Mouse (Mus musculus): Measurements from ENCODE around the gene 1700025C18Rik.

The 1700025C18Rik gene

DNA sequence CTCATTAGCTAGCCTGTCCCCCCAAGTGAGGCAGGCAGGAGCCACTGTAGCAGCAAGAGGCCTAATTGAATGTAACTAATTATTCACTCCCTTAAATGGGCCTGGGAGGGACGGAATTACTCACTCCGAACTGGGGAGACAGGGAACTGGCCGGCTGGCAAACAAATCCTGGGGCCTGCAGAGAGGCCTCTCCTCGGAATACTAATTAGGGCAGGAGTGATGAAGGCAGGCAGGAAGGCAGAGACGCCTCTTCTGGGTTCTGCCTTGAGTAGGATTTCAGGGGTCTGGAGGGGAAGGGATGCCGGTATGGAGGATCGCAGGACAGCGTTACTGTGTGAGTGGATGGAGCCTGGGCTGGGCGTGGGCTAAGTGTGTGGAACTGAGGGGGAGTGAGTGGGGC lies 13.5 kb downstream of the 1700025C18Rik start:
- DNase-seq (ENCODE audit: low read depth): no peak

DNA sequence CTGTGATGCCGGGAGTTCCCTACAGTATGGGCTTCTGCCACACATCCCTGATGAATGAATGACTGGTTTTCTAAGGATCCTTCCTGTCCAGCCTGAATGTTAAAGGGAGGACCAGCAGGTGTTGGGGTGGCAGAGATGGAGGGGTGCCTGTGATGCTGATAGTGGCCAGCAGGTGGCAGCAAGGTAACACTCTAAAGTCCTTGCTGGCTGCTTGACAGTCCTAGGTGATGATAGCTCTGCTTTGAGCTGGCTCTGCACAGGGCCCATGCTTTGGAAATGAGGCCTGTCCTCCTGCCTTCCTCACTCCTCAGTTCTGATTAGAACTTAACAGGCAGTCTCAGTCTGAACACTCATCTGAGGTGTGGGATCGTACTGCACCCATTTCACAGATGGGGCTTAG lies 15.6 kb downstream of the 1700025C18Rik start:
- peak; percentile 79 for DNase-seq (ENCODE audit: low read depth)

DNA sequence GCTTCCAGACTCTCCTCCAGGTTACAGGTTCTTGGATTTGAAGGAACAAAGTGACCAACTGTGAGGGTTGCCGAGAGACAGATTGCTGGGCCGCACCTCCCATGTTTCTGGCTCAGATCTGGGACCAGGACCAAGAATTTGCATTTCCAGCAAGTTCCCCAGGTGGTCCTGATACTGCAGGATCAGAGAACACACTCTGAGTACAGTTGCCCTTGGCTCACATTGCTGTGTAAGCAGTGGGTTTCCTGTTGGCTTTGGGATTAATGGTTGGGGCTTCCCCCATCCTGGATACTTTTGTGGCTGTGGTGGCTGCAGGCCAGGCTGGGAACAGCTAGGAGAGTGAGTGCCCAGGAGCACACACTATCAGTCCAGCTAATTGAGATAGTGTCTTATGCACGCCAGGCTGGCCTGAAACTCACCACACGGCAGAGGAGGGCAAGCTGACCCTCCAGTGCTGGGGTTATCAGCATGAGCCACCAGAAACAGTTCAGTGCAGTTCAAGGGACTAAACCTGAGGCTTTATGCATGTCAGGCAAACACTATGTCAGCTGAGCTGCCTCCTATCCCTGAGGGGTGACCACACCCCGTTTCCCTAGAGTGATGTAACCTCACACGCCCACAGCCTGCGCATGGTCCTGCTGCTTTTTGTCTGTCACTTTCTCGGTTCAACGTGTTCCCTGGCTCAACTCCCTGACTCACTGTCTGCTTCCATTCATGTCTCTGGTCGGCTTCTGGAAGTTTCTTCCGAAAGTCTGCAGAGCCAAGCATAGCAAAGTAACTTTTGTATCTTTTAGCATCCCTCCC lies 16.3 kb downstream of the 1700025C18Rik start:
- DNase-seq (ENCODE audit: low read depth): no peak

DNA sequence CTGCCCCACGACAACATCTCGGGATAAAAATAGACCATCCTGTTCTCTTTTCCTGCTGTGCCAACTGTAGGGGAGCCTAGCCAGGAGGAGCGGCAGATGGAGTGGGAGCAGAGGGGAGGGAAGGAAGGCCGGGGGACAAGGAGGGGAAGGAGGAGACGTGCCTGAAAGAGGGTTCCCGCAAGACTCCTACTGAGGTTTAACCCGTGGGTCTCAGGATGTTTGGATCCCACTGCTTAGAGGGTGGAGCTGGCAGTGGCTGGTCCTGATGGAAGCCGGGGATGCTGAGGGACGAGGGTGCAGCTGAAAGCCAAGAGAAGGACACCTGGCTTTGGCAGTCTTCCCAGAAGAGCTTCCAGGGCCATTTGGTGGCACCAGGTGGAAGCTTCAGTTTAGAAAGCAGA lies 17.2 kb downstream of the 1700025C18Rik start:
- DNase-seq (ENCODE audit: low read depth): no peak

DNA sequence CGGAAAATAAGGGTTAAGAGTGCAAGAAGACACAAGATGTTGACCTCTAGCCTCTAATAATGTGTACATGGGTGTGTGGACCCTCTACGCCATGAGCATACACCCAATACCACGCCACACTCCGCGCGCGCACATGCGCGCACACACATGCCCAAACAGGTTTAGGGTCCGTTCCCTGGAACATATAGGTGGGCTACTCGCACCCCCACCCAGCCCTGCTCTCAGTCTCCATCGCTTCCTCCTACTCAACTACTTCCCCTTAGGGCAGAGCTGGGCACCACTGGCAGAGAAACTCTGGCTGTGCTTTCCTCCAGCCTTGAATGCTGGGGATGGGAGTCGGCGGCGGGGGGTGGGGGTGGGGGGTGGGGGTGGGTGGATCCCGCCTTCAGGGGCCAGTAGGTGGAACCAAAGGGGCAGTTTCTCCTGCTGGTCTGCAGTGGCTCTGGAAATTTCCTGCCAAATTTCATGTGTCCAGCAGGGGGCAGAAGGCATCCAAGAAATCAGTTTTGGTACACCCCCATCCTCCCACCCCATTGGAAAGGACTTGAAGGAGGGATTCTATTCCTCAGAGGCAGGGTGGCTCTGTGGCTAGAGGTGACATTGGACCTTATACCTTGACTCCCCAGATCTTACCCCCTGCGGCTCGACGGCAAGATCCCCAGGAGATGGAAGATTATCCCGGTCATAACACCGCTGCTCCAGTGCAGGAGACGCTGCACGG lies 20.3 kb downstream of the 1700025C18Rik start:
- DNase-seq (ENCODE audit: low read depth): peak; percentile 53

DNA sequence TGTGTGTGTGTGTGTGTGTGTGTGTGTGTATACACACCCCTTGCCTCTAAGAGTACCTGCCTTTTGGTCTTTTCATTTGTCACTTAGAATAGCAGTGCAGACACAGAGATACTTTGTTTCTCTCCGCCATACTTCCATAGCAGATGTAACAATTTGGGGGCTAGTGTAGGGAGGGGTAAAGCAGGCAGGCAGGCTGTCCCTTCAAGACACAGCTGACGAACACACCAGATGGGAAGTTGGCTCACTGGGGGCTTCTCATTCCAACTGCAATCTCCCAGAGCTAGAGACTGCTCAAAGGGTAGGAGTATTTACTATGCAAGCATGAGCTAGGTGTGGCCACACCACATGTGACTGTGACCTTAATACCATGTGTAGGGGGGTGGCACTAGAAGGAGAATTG lies 21.7 kb downstream of the 1700025C18Rik start:
- DNase-seq (ENCODE audit: low read depth): no peak

DNA sequence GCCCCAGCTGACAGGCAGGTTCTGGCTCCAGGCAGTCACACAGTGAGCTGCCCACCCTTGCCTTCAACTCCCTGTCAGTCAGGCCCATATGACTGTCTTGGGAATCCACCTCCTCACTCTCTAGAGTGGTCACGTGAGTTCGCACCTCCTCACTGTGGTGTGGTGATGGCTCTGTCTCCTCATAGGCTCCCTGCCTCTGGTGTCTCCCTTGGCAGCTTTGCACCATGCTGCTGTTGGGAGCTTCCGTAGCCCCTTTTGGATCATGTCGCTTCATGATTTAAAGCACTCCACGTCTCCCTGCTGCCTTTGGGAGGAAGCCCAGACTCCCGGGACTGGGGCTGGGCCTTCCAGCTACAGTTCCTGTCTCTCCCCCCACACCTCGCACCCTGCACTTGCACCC lies 26.1 kb downstream of the 1700025C18Rik start:
- DNase-seq (ENCODE audit: low read depth): no peak

DNA sequence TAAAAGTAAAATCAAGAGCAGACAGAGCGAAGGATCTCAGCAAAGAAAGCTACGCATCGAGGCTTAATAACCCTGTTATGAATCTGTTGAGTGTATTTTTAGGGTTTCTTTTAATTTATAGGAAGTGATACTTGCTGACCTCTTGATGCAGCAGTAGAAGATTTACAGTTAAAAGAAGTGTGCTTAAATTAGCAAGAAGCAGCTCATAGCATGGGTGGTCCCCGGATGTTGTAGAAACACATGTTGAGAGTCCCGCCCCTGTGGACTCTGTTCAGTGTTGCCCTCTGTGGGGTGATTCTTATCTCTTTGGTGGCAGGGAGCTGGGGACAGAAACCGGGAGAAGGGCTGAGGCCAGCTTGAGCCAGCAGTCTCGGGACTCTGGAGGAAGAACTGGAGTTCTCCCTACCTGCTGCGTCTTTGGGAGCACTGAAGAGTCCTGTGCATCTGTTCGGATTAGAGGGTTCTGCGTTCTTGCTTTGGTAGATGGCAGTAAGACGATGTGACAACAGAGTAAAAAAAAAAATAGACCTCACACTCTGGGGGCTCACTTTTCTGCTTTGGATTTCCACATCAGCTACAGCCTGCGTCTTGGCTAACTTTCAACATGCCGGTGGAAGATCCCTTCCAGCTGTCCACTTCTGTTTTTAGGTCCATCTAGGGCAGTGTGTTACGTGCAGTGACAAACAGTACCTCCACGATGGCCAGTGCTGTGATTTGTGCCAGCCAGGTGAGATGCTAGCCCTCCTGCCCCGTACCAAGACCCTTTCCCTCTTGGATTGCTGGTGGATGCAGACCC lies 28.7 kb downstream of the 1700025C18Rik start:
- DNase-seq (ENCODE audit: low read depth): no peak

DNA sequence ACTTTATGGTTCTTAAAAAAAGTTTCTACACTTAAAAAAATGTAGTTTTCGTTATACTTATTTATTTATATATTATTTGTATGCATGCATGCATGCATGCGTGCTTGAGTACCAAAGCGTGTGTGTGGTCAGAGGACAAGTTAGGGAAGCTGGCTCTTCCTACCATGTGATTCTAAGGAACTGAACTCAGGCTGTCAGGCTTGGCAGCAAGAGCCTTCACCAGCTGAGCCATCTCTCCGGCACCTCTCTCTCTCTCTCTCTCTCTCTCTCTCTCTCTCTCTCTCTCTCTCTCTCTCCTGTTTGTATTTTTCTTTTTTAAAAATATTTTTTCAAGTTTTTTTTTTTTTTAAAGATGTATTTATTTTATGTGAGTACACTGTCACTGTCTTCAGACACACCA lies 30.6 kb downstream of the 1700025C18Rik start:
- no peak for DNase-seq (ENCODE audit: low read depth)

DNA sequence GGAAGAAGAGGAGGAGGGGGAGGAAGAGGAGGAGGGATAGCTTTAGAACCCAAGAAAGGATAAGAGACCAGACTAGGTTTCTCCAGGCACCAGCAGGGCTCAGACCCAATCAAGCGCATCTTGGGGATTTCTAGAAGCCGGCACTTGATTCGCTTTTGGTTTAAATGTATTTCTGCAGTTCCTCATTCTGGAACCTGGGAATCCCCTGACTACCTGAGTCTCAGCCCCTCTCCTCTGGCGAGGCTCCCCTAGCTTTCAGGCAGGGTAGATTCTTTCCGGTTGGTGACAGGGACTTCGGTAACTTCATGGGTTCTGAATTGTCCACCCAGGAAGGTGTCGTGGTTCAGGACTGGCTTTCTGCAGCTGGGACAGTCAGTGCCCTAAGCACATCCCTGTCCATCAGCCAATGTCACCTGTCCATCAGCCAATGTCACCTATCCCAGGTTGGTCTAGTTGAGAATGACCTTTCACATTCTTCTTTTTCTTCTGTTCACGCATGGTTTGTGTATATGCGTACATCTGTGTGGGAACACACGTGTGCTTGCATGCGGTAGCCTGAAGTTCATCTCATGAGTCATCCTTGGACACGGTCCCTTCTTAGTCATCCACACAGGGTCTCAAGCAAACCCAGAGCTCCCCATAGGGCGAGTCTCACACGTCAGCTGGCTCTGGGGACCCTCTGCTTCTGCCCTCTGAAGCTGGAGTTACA lies 34.0 kb downstream of the 1700025C18Rik start:
- peak; percentile 28 for DNase-seq (ENCODE audit: low read depth)

DNA sequence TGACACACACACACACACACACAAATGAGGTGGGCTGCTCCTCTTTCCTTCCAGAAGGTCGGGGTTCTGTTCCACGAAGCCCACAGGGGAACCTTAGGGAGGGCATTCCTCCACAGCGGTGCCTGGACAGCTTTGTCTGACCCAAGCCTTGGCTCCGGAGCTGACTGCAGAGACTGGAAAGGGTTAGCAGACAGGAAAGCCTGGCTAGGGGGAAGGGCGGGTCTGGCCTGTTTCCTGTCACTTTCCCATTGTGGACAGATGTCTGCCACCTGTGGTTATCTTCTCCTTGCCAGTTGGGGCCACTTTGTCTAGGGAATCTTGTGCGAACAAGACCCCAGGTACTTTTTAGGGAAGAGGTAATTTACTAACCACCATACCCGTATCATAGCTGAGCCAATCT lies 34.6 kb downstream of the 1700025C18Rik start:
- DNase-seq (ENCODE audit: low read depth): peak; percentile 13

DNA sequence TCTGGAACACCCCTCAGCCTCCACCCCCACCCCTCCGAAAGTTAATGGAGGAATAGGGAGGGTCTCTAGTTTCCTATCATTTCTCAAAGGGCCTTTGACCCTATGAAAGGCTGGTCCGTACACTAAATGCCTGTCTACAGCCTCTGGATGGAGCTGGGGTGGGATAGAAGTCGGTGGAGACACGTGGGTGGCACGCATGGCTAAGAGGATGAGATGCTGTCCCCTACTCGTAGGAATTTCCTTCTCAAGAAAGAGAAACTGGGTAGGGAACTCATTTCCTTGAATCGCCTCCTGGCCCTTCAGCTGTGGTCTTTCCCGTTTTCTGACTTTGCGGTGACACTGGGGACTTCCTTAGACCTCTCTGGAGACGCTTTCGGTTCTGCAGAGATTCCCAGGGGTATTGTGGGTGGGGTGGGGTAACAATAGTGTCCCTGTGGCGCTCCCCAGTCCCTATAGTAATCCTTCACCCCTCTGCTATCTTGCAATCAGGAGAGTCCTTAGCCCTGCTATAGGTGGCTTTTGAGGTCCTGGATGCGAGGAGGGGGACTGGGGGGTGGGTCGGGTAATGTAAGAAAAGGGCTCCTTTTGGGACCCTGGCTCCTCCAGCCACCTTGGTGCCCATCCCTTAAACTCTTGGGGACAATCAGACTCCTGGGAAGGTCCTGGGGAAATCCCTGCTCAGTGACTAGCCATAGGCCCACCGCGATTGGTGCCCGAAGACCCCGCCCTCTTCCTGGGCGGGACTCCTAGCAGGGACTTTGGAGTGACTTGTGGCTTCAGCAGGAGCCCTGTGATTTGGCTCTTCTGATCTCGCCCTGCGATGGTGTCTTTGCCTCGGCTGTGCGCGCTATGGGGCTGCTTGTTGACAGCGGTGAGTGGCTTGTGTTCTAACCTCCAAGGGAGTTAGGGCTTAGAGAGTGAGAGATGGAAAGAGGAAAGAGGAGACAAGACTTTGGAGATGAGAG lies 35.4 kb downstream of the 1700025C18Rik start, which contains the start of gene Cd40:
Gene Cd40 (plus strand): TSS at position 740 of the 965 bp plus-strand sequence.
- DNase-seq (ENCODE audit: low read depth): peak; percentile 68

DNA sequence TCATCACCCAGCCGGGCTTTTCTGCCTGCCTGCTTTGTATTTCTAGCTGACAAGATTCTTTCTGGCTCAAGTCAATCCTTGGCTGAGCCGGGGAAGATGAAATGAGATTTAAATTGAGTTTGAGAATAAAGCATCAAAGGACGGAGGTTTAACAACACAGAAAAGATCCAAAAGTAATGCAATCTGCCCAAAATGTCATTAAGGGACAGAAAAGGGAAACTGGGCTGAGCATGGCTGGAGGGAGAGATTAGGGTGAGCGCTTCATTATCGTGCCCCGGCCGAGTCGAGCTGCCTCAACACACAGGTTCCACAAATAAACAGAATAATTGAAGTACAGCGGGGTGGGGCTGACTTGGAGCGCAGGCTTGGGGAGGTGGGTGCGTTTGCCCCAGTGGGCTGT lies 39.0 kb downstream of the 1700025C18Rik start:
- DNase-seq (ENCODE audit: low read depth): no peak

DNA sequence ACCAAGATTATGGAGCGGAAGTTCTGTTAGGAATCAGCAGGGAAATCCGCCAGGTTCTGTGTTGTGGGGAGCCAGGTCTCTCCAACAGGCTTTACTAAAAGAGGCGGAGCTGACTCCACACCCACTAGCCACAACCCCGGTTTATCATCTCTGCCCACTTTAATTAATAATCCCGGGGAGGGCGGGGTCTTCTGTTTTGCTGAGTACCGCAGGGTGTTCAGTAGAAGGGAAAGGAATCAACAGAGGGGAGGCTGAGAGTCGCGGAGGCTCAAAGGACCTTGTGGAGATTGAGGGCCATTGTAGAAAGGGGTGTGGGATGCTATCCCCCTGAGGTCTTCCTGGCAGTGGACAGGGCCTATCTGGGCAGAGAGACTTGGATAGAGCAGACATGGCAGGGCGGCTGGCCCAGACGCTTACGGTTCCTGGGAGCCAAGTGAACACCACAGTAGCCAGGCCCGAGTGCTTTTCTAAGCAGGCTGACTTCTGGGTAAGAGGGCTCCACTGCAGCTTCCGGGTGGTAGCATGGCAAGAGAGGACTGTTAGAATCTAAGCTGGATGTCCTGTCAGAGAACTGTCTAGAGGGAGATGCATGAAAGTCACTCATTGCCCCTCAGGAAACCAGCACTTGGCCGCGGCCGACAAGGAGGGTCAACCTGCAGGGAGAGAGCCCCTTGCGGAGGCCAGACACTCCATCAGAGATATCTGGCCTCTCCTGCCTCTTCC lies 39.6 kb downstream of the 1700025C18Rik start:
- DNase-seq (ENCODE audit: low read depth): no peak

DNA sequence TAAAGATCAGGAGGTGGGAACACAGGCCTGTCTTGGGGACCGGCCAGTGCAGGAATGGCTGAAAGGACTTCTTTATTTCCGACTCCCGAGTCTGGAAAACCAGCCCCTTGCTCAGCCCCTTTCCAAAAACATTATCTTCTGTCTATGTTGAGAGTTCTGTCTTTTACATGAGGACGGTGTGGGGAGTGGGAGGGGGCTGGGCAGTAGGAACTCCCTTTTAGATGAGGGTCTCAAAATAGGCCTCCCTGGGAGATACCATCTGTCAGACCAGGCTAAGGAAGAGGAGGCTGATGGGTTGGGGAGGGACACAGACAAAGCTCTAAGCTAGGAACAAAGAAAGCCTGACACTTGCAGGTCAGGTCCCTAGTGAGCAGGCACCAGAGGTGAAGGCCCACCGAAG lies 41.5 kb downstream of the 1700025C18Rik start:
- DNase-seq (ENCODE audit: low read depth): no peak

DNA sequence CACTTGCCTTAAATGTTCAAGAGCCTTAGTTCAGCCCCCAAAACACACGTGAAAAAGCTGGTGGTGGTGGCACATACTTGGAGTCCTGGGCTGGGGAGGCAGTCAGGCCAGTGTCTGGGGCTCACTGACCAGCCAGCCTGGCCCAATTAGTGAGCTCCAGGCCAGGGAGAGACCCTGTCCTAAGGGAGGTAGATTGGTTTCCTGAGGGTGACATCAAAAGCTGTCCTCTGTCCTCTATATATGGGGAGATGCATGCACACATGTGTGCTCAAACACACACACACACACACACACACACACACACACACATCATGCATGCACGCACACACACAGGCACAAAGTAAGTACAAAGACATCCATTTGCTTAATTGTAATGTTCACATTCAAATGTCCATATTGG lies 46.8 kb downstream of the 1700025C18Rik start:
- DNase-seq (ENCODE audit: low read depth): no peak

DNA sequence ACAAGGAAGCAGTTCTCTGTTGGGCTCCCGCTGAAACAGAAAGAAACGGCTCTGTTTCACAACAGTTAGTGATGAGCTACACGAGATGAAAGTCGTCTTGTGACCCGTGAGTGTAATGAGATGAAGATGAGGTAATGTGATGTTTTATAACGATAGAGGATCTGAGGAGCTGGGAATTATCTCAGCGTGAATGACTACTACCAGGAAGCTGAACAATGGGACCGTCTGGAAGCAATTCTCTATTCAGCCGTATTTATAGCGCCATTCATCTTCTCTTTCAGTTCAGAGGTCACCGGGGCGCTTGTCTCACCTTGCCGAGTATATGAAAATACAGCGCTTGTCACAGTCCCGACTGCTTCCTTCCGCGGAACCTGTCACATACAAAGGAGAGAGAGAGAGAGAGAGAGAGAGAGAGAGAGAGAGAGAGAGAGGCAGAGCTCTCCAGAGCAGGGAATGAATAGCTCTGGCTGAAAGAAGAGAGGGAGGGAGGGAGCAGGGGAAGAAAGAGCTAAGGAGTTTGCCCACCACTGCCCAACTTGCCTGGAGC lies 47.4 kb downstream of the 1700025C18Rik start:
- peak; percentile 22 for DNase-seq (ENCODE audit: low read depth)

DNA sequence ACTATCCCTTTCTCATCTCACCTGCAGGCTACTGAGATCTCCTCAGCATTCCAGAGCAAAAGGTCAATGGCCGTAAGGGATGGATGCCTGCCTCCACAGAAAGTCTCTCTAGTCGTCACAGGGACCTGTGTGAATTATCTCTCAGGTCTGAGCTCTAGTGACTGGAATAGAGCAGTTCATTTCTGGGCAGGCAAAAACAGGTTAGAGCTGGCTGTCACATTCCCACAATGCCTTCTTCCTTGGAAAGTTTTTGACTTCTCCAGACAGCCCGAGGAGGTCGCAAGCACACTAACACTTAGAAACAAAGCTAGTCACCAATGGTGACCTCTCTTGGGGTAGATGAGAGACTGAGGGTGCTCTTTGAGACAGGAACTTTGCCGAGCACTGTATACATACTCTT lies 48.4 kb downstream of the 1700025C18Rik start:
- no peak for DNase-seq (ENCODE audit: low read depth)

DNA sequence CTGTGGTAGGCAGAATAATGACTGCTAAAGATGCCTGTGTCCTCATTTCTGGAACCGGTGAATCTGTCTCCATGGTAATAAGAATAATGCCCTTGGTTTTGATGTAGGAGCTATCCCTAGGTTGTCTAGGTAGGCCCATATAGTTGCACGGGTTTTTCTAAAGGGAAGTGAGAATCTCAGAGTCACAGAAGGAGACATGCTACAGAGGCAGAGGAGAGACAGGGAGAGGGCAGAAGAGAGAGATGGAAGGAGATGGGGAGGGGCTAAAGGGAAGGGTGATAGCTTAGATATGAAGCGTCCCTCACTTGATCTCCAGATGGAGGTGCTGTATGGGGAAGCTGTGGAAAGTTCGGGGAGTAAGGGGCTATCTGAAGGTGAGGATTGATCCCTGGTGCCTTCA lies 53.1 kb downstream of the 1700025C18Rik start:
- DNase-seq (ENCODE audit: low read depth): no peak

DNA sequence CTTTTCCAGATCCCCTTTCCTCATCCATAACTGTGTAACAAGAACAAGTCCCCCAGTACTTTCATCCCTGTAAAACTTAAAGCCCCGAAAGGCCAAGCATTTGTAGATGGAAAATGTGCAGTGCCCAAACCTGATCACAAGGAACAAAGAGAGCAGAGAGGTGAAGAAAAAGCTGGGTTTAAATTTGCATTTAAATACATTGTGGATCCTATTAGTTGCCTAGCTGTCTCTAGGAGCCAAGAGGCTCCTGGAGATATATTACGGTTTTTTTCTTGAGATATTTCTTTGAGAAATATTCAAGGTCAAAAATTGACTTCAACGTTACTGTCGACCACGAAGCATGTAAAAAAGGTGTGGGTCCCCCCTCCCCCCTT lies 55.5 kb downstream of the 1700025C18Rik start:
- no peak for DNase-seq (ENCODE audit: low read depth)

All from induced T-regulatory cell, adult 2 months (primary cell).